Mouse (Mus musculus) lung, embryonic 15.5 days (tissue): Measurements from ENCODE around the gene Glrx2. TPM values are rescaled to one million over a fixed set of nuclear protein-coding genes. Genes with fewer than 3 reads are reported as not detected.

Source experiments
- ATAC-seq: fragments of 200-750 bp; cut with Nextera tagmentation; 2 replicates; pipeline ENCODE4 v1.8.0; 2017; ENCODE audit warnings: moderate number of reproducible peaks, borderline replicate concordance; ENCODE audit not compliant: low FRiP score, low TSS enrichment; ENCODE audit errors: extremely low read depth
- H3K27ac ChIP-seq: fragments of 300-500 bp; sonication (generic); 2 replicates; pipeline ENCODE4 v1.5.1; 2015; ENCODE audit warnings: moderate library complexity, mild to moderate bottlenecking, inconsistent platforms
- H3K27me3 ChIP-seq: fragments of 300-500 bp; sonication (generic); 2 replicates; pipeline ENCODE4 v1.6.1; 2015; ENCODE audit warnings: inconsistent platforms
- H3K36me3 ChIP-seq: fragments of 300-500 bp; sonication (generic); 2 replicates; pipeline ENCODE4 v1.6.1; 2015; ENCODE audit warnings: inconsistent platforms
- H3K4me1 ChIP-seq: fragments of 300-500 bp; sonication (generic); 2 replicates; pipeline ENCODE4 v1.6.1; 2015; ENCODE audit warnings: inconsistent platforms
- H3K4me2 ChIP-seq: fragments of 300-500 bp; sonication (generic); 2 replicates; pipeline ENCODE4 v1.6.1; 2015; ENCODE audit warnings: inconsistent platforms, mild to moderate bottlenecking, moderate library complexity
- H3K4me3 ChIP-seq: fragments of 300-500 bp; sonication (generic); 2 replicates; pipeline ENCODE4 v1.5.1; 2015; ENCODE audit warnings: mild to moderate bottlenecking, inconsistent platforms
- H3K9ac ChIP-seq: fragments of 300-500 bp; sonication (generic); 2 replicates; pipeline ENCODE4 v1.6.1; 2015; ENCODE audit warnings: inconsistent platforms
- H3K9me3 ChIP-seq: fragments of 300-500 bp; sonication (generic); 2 replicates; pipeline ENCODE4 v1.6.1; 2016; ENCODE audit warnings: inconsistent platforms
- WGBS: fragments of 180-500 bp; shearing (Covaris S2); methylation state at CpG from one replicate; pipeline ENCODE4 v1.1.7; 2015; 5-methylcytosine and 5-hydroxymethylcytosine counted together
- polyA plus RNA-seq: library from polyadenylated mRNA; unstranded; fragments of >200 nt; fragmentation: Nextera tagmentation; extraction: Ambion mirVana; gene quantifications from 2 replicates; pipeline ENCODE4 v1.2.1, GENCODE M21; 2015

Gene Glrx2
- polyA plus RNA-seq, 1 experiment from 2014 or later = 81.0 TPM

DNA sequence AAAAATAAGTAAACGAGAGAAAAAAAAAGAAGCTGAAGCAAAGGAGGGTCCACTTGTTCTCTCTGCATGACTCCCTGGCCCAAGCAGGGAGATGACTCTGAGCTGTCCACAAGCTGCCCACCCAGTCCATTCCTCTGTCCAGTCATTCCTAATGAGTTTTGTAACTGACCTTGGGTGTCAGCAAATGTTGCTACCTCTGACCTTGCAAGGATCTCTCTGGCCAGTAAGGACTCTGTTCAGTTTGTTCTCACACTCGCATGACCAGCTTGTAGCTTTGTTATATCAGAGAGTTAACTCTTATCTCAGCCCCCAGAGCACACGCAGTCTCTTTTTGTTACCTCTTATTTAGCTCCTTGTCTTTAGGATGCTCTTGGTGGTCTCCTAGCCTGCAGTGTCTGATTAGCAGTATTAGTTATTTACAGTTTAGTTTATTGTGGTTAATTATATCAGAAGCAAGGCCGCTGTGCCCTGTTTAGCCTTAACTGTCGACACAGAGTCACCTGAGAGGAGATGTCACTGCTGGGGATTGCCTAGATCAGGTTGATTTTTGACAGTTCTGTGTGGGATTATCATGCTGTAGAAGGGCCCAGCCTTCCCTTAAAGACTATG lies 8.4 kb downstream of the Glrx2 start:
- Histone ChIP-seq H3K9me3 (no peaks in the 10 kb centered on the region), H3K36me3 (no peaks in the 10 kb centered on the region), H3K9ac (no peak overlapping the region), H3K4me2 (no peak overlapping the region), H3K4me1 (no peaks in the 10 kb centered on the region), H3K27me3 (no peaks in the 10 kb centered on the region), H3K27ac (no peak overlapping the region), H3K4me3 (no peak overlapping the region)
- 79% methylated on average over 5 of the region's 5 CpGs for WGBS
- no peak for ATAC-seq

DNA sequence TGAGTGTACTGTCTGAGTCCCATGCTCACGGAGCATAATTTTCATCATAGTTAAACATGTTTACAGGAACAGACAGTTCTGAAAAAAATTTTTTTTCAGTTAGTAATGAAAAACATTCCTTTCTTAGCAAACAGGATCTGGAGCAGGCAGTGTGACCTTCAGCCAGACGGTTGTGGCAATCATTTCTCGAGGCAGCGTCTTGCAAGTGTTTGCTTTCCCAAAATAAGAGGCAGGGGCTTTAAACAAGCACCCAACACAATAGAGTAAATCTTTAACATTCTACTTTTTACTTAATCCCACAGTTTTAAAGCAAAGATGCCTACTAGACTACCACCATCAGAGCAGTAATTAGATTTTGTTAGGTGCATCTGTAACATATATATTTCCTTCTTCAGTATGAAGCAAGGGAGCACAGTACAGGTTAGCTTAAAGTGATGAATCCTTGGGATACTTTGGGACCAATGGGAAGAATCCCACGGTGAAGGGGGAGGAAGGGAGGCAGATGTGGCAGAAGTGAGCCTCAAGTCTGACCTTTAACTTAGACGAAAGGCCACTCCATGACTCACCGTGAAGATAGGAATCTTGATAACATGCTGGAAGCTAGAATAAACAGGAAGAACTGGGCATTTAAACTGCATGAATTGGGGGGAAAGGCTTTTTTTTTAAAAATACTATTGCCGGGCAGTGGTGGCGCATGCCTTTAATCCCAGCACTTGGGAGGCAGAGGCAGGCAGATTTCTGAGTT lies 11.7 kb downstream of the Glrx2 start:
- Histone ChIP-seq H3K27me3 (no peaks in the 10 kb centered on the region), H3K9ac (no peak overlapping the region), H3K36me3 (no peaks in the 10 kb centered on the region), H3K4me2 (no peak overlapping the region), H3K27ac (no peak overlapping the region), H3K9me3 (no peaks in the 10 kb centered on the region), H3K4me3 (no peak overlapping the region), H3K4me1 (no peaks in the 10 kb centered on the region)
- no peak for ATAC-seq
- WGBS = 36% methylated on average over 9 of the region's 9 CpGs

- 78% methylated on average over 2 of the region's 2 CpGs for WGBS
Observed at GRCm38 (mm10) chr1:143730899-143731298, 14.8 kb downstream of the Glrx2 start.

GRCm38 (mm10) chr1:143731691-143732090 lies 15.6 kb downstream of the Glrx2 start:
- Histone ChIP-seq H3K27me3 (no peaks in the 10 kb centered on the region), H3K4me1 (no peaks in the 10 kb centered on the region), H3K9me3 (no peaks in the 10 kb centered on the region), H3K27ac (no peak overlapping the region), H3K36me3 (no peaks in the 10 kb centered on the region), H3K9ac (no peak overlapping the region), H3K4me2 (no peak overlapping the region), H3K4me3 (no peak overlapping the region)
- ATAC-seq = no peak
- WGBS = 69% methylated on average over 4 of the region's 4 CpGs

More at GRCm38 (mm10) chr1:143730899-143731298, 14.8 kb downstream of the Glrx2 start:
- no peak for ATAC-seq
- no peaks in the 10 kb centered on the region for H3K9me3 ChIP-seq
- H3K9ac ChIP-seq = no peak overlapping the region
- no peak overlapping the region for H3K4me3 ChIP-seq
- H3K27ac ChIP-seq = no peak overlapping the region
- H3K36me3 ChIP-seq = no peaks in the 10 kb centered on the region
- no peaks in the 10 kb centered on the region for H3K27me3 ChIP-seq
- H3K4me2 ChIP-seq = no peak overlapping the region
- H3K4me1 ChIP-seq = no peaks in the 10 kb centered on the region

DNA sequence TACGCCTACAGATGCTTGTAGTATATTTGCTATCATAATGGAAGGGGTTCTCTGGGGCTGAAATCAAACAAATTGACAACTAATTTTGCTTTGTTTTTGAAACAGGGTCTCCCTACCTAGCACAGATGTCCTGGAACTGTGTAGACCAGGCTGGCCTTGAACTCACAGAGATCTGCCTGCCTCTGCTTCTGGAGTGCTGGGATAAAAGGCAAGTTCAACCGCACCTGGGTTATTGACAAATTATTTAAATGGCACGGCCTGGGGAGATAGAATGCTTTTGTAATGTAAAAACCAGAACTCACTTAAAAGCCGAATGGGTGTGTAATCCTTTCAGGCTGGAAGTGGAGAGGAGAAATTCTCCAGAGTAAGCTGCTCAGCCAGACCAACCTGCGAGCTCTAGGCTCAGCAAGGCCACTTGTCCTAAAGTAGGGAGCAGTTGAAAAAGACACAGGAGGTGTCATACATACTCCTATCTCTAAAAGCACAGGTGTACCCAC lies 17.8 kb downstream of the Glrx2 start:
- no peaks in the 10 kb centered on the region for H3K9me3 ChIP-seq
- H3K27ac ChIP-seq = no peak overlapping the region
- no peak overlapping the region for H3K4me3 ChIP-seq
- 79% methylated on average over 5 of the region's 5 CpGs for WGBS
- no peak overlapping the region for H3K4me2 ChIP-seq
- ATAC-seq = no peak
- H3K9ac ChIP-seq = no peak overlapping the region
- no peaks in the 10 kb centered on the region for H3K36me3 ChIP-seq
- H3K4me1 ChIP-seq = no peaks in the 10 kb centered on the region
- no peaks in the 10 kb centered on the region for H3K27me3 ChIP-seq

- ATAC-seq = peak; percentile 39; the same call in 1 of the 2 replicates
Observed at GRCm38 (mm10) chr1:143738811-143739210, 22.7 kb downstream of the Glrx2 start.

DNA sequence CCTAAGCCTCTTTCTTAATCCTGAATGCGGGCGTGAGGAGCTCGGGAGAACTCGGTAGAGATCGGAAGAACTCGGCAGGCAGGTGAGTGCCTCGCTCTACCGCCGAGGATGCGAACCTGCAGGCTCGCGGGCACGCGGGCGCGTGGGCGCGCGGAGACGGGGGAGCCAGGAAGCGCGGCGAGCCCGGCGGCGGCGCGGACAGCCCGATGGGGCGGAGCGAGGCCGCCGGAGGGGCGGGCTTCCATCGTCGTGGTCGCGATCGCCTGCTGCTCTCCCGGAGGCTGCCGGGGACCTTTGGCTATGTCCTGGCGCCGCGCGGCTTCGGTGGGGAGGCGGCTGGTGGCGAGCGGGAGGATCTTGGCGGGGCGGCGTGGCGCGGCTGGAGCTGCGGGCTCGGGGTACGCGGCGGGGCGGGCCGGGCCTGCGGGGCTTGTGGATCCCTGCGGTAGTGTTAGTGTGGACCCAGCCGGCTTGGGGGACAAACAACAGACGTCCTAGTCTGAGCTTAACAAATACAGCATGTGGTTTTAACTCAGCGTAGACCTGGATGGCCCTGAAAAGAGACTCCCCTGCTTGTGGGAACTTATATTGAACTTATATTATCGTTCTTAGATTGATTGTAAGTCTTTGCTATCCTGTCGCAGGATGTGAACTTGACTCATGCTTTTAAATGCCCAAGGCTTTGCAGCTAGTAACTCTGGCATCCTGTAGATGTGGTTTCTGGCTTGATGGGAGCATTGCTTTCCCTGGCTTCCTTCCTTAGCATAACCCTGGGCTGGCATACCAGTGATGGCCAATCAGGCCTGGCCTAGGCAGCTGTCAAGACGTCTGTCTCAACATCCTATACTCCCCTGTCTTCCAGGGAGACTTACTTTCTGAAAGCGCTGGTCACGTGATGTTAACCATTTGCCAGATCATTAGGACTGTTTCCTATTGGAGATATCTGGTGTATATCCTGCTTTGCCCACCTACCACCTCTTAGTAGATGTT lies 23.5 kb downstream of the Glrx2 start:
- Histone ChIP-seq H3K9ac (peak overlapping the region; percentile 78), H3K27me3 (no peaks in the 10 kb centered on the region), H3K36me3 (0 out of 2 replicates have a peak, but pooled peaks cover 8% of the 10 kb centered on the region), H3K4me1 (no peaks in the 10 kb centered on the region), H3K9me3 (no peaks in the 10 kb centered on the region), H3K4me3 (peak overlapping the region; percentile 80), H3K27ac (peak overlapping the region; percentile 83), H3K4me2 (peak overlapping the region; percentile 61)
- 2% methylated on average over 61 of the region's 71 CpGs for WGBS
- ATAC-seq = peak; percentile 95

More at GRCm38 (mm10) chr1:143738811-143739210, 22.7 kb downstream of the Glrx2 start:
- peak overlapping the region; percentile 61 for H3K4me2 ChIP-seq
- H3K27ac ChIP-seq = no peak overlapping the region
- peak overlapping the region; percentile 78 for H3K9ac ChIP-seq
- no peaks in the 10 kb centered on the region for H3K4me1 ChIP-seq
- 0 out of 2 replicates have a peak, but pooled peaks cover 8% of the 10 kb centered on the region for H3K36me3 ChIP-seq
- peak overlapping the region; percentile 80 for H3K4me3 ChIP-seq
- no peaks in the 10 kb centered on the region for H3K27me3 ChIP-seq
- WGBS = 13% methylated on average over 11 of the region's 11 CpGs
- no peaks in the 10 kb centered on the region for H3K9me3 ChIP-seq

GRCm38 (mm10) chr1:143740581-143740980 lies 24.4 kb downstream of the Glrx2 start:
- Histone ChIP-seq H3K27ac (no peak overlapping the region), H3K4me2 (peak overlapping the region; percentile 61; the same call in 1 of the 2 replicates), H3K27me3 (no peaks in the 10 kb centered on the region), H3K9me3 (no peaks in the 10 kb centered on the region), H3K4me1 (no peaks in the 10 kb centered on the region), H3K4me3 (peak overlapping the region; percentile 80), H3K9ac (no peak overlapping the region), H3K36me3 (0 out of 2 replicates have a peak, but pooled peaks cover 12% of the 10 kb centered on the region)
- no peak for ATAC-seq
- WGBS = 93% methylated on average over 10 of the region's 10 CpGs

DNA sequence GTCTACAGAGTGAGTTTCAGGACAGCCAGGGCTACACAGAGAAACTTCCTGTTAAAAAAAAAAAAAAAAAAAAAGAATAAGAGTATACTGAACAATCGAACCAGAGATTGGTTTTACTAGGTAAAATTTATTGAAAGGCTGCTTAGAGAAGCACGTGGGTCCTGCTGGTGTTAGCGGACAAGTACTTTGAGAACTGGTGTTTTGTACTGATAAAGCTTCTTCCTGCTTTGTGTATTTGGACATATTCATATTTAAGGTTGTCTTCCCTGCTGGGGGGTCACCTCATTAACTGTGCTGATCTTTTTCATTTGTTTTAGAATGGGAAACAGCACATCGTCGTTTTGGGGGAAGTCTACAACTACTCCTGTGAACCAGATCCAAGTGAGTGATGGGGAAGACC lies 25.2 kb downstream of the Glrx2 start:
- Histone ChIP-seq H3K4me3 (no peak overlapping the region), H3K27ac (no peak overlapping the region), H3K9me3 (no peaks in the 10 kb centered on the region), H3K4me1 (no peaks in the 10 kb centered on the region), H3K36me3 (0 out of 2 replicates have a peak, but pooled peaks cover 13% of the 10 kb centered on the region), H3K4me2 (no peak overlapping the region), H3K27me3 (no peaks in the 10 kb centered on the region), H3K9ac (no peak overlapping the region)
- no peak for ATAC-seq
- 80% methylated on average over 5 of the region's 5 CpGs for WGBS

- H3K9ac ChIP-seq = no peak overlapping the region
- 0 out of 2 replicates have a peak, but pooled peaks cover 19% of the 10 kb centered on the region for H3K36me3 ChIP-seq
- H3K4me2 ChIP-seq = no peak overlapping the region
- H3K27me3 ChIP-seq = no peaks in the 10 kb centered on the region
- 92% methylated on average over 6 of the region's 6 CpGs for WGBS
- no peak for ATAC-seq
- no peaks in the 10 kb centered on the region for H3K4me1 ChIP-seq
- H3K27ac ChIP-seq = no peak overlapping the region
- no peak overlapping the region for H3K4me3 ChIP-seq
- no peaks in the 10 kb centered on the region for H3K9me3 ChIP-seq
Observed at GRCm38 (mm10) chr1:143742186-143742585, 26.0 kb downstream of the Glrx2 start.

DNA sequence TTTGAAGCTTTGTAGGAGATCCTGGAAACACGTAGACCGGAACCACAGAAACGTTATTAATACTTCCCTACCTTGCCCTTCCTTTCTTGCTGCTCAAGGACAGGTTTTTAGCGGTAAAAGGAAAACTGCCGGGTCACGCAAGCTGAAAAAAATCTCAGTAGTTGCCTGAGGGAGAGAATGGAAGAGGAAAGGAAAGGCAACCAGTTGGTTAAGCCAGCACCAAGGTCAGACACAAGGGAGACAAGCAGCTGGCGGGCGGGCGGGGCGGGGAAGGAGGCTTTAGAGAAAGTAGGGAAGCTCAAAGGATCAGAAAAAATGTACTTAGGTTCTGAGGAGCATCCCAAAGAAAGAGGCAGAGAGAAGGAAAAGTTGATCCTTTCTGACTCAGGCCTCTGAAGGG lies 29.7 kb downstream of the Glrx2 start:
- Histone ChIP-seq H3K36me3 (peaks cover 29% of the 10 kb centered on the region; the same call in 1 of the 2 replicates), H3K27me3 (no peaks in the 10 kb centered on the region), H3K4me3 (no peak overlapping the region), H3K4me2 (no peak overlapping the region), H3K9me3 (no peaks in the 10 kb centered on the region), H3K9ac (no peak overlapping the region), H3K27ac (no peak overlapping the region), H3K4me1 (no peaks in the 10 kb centered on the region)
- ATAC-seq = no peak
- 86% methylated on average over 10 of the region's 10 CpGs for WGBS
